Mouse (Mus musculus) lung, adult 18-20 months (tissue): ENCODE results near the gene Mgat5b.
A peak's percentile ranks its signal among the peaks of the same experiment; 100 is the strongest.

Source experiments
- DNase-seq, 2 experiments: peaks; one replicate each; pipeline ENCODE4 v3.0.0; 2022; ENCODE audit warnings: mixed read lengths in 2 of 2

Gene Mgat5b

GRCm38 (mm10) chr11:116982543-116982942 lies 63.9 kb downstream of the Mgat5b start:
- no peak for DNase-seq

GRCm38 (mm10) chr11:116985504-116986385 lies 67.1 kb downstream of the Mgat5b start:
- peak; percentile 17 to 39 for DNase-seq

- no peak for DNase-seq
Observed at GRCm38 (mm10) chr11:116988131-116988530, 69.5 kb downstream of the Mgat5b start.

GRCm38 (mm10) chr11:116990231-116990630 lies 71.6 kb downstream of the Mgat5b start:
- no peak for DNase-seq

- DNase-seq = no peak
Observed at GRCm38 (mm10) chr11:116991410-116991809, 72.7 kb downstream of the Mgat5b start.

- no peak for DNase-seq
Observed at GRCm38 (mm10) chr11:116991964-116992363, 73.3 kb downstream of the Mgat5b start.

GRCm38 (mm10) chr11:116994095-116994582 lies 75.5 kb downstream of the Mgat5b start:
- peak in 1 of 2 experiments; percentile 16 for DNase-seq

GRCm38 (mm10) chr11:116996976-116997375 lies 78.3 kb downstream of the Mgat5b start:
- no peak for DNase-seq

GRCm38 (mm10) chr11:116998935-116999334 lies 80.3 kb downstream of the Mgat5b start:
- DNase-seq = no peak

- DNase-seq = no peak
Observed at GRCm38 (mm10) chr11:117000219-117000618, 81.6 kb downstream of the Mgat5b start.

GRCm38 (mm10) chr11:117001789-117002188 lies 83.1 kb downstream of the Mgat5b start:
- no peak for DNase-seq

GRCm38 (mm10) chr11:117003503-117003902 lies 84.8 kb downstream of the Mgat5b start:
- DNase-seq = no peak

GRCm38 (mm10) chr11:117004277-117004676 lies 85.6 kb downstream of the Mgat5b start:
- DNase-seq = no peak

- no peak for DNase-seq
Observed at GRCm38 (mm10) chr11:117017462-117017861, 98.8 kb downstream of the Mgat5b start.

- DNase-seq = peak; percentile 53 to 70
Observed at GRCm38 (mm10) chr11:117018410-117018809, 99.7 kb downstream of the Mgat5b start.

- no peak for DNase-seq
Observed at GRCm38 (mm10) chr11:117021026-117021425, 102.4 kb downstream of the Mgat5b start.

- no peak for DNase-seq
Observed at GRCm38 (mm10) chr11:117023537-117023936, 104.9 kb downstream of the Mgat5b start.

GRCm38 (mm10) chr11:117027681-117028080 lies 109.0 kb downstream of the Mgat5b start:
- DNase-seq = no peak

GRCm38 (mm10) chr11:117028861-117029568 lies 110.4 kb downstream of the Mgat5b start:
- no peak for DNase-seq

GRCm38 (mm10) chr11:117029569-117029955 lies 110.9 kb downstream of the Mgat5b start:
- DNase-seq = no peak

- DNase-seq = no peak
Observed at GRCm38 (mm10) chr11:117030018-117030417, 111.4 kb downstream of the Mgat5b start.

GRCm38 (mm10) chr11:117030471-117031101 lies 111.9 kb downstream of the Mgat5b start:
- DNase-seq = no peak

GRCm38 (mm10) chr11:117031249-117031648 lies 112.6 kb downstream of the Mgat5b start:
- DNase-seq = no peak
